Mouse (Mus musculus) myocyte (in vitro differentiated cells): ENCODE data around the gene Mfsd13b. TPM values are rescaled to one million over a fixed set of nuclear protein-coding genes. Genes with fewer than 3 reads are reported as not detected.
A peak's percentile ranks its signal among the peaks of the same experiment; 100 is the strongest.
"Not testable (repeated sequence)": the region's sequence is repeated elsewhere in the genome, so short reads cannot be mapped to it uniquely, and the experiment has no call there.

Experiments used
- H3K27me3 ChIP-seq: one replicate; pipeline ENCODE4 v1.6.1; 2011; ENCODE audit not compliant: control insufficient read depth, insufficient read depth, insufficient read length
- H3K36me3 ChIP-seq: one replicate; pipeline ENCODE4 v1.6.1; 2011; ENCODE audit not compliant: control insufficient read depth, insufficient read depth
- H3K4me2 ChIP-seq: one replicate; pipeline ENCODE4 v1.6.1; 2011; ENCODE audit warnings: low read depth, control low read depth
- H3K4me3 ChIP-seq: one replicate; pipeline ENCODE4 v1.5.1; 2011; ENCODE audit warnings: mild to moderate bottlenecking, control low read depth, moderate library complexity
- H3K79me2 ChIP-seq: one replicate; pipeline ENCODE4 v1.6.1; 2011; ENCODE audit not compliant: control insufficient read depth, insufficient read depth
- H3ac ChIP-seq: one replicate; pipeline ENCODE4 v1.6.1; 2011; ENCODE audit not compliant: control insufficient read depth, insufficient read length
- CEBPB ChIP-seq: IDR thresholded peaks from 2 replicates; pipeline ENCODE4 v1.6.1; 2011; ENCODE audit warnings: mild to moderate bottlenecking, moderate library complexity; ENCODE audit not compliant: poor library complexity, insufficient read depth, severe bottlenecking
- E2F4 ChIP-seq: IDR thresholded peaks from one replicate; pipeline ENCODE4 v1.6.1; 2011; ENCODE audit warnings: mild to moderate bottlenecking, control low read depth, moderate library complexity; ENCODE audit not compliant: insufficient read depth
- MAX ChIP-seq: IDR thresholded peaks from one replicate; pipeline ENCODE4 v1.6.1; 2011; ENCODE audit warnings: low read depth, mild to moderate bottlenecking, control low read depth
- MYOD1 ChIP-seq, 3 experiments: IDR thresholded peaks; one replicate each; pipeline ENCODE4 v1.6.1; 2011; ENCODE audit warnings: control low read depth in 2 of 3, low read depth in 2 of 3, mild to moderate bottlenecking in 2 of 3, moderate library complexity in 1 of 3; ENCODE audit not compliant: insufficient read length in 2 of 3, control insufficient read depth in 1 of 3
- MYOG ChIP-seq, 3 experiments: IDR thresholded peaks; one replicate each; pipeline ENCODE4 v1.6.1; 2011; ENCODE audit warnings: control low read depth in 2 of 3, low read depth in 2 of 3, mild to moderate bottlenecking in 2 of 3; ENCODE audit not compliant: insufficient read length in 2 of 3, control insufficient read depth in 1 of 3, insufficient read depth in 1 of 3
- POLR2A ChIP-seq: IDR thresholded peaks from one replicate; pipeline ENCODE4 v1.6.1; 2011; ENCODE audit warnings: low read depth, mild to moderate bottlenecking, control low read depth, moderate library complexity; ENCODE audit not compliant: insufficient read length
- POLR2AphosphoS2 ChIP-seq: IDR thresholded peaks from one replicate; pipeline ENCODE4 v1.6.1; 2011; ENCODE audit warnings: low read depth, control low read depth; ENCODE audit not compliant: insufficient read length
- REST ChIP-seq: IDR thresholded peaks from one replicate; pipeline ENCODE4 v1.6.1; 2011; ENCODE audit warnings: mild to moderate bottlenecking, control low read depth, moderate library complexity; ENCODE audit not compliant: insufficient read depth, insufficient read length
- SRF ChIP-seq: IDR thresholded peaks from one replicate; pipeline ENCODE4 v1.6.1; 2011; ENCODE audit warnings: low read depth; ENCODE audit not compliant: control insufficient read depth, insufficient read length
- TCF12 ChIP-seq: IDR thresholded peaks from one replicate; pipeline ENCODE4 v1.6.1; 2011; ENCODE audit warnings: mild to moderate bottlenecking, control low read depth; ENCODE audit not compliant: poor library complexity, insufficient read depth, severe bottlenecking
- TCF3 ChIP-seq: IDR thresholded peaks from one replicate; pipeline ENCODE4 v1.6.1; 2011; ENCODE audit warnings: low read depth, control low read depth; ENCODE audit not compliant: insufficient read length
- USF1 ChIP-seq: IDR thresholded peaks from one replicate; pipeline ENCODE4 v1.6.1; 2011; ENCODE audit warnings: low read depth, mild to moderate bottlenecking, control low read depth, moderate library complexity
- polyA plus RNA-seq: library from polyadenylated mRNA; unstranded; fragments of >200 nt; fragmentation: generic; extraction: Trizol; gene quantifications from one replicate; pipeline ENCODE4 v1.2.1, GENCODE M21; 2012; ENCODE audit warnings: missing spikeins

The Mfsd13b gene
- polyA plus RNA-seq, 1 experiment: 0.04 TPM

GRCm38 (mm10) chr7:120969221-120969620, 13.1 kb upstream of the Mfsd13b start:
- Histone ChIP-seq H3ac (no peak overlapping the region), H3K4me2 (no peak overlapping the region), H3K79me2 (peaks cover 20% of the 10 kb centered on the region), H3K36me3 (no peaks in the 10 kb centered on the region), H3K27me3 (no peaks in the 10 kb centered on the region), H3K4me3 (no peak overlapping the region)
- TF ChIP-seq TCF3 (no peak), SRF (no peak), E2F4 (no peak), MYOG (IDR thresholded peaks at IDR 0.05; ENCODE audit: control insufficient read depth in 1 of 3, insufficient read depth in 1 of 3, insufficient read length in 2 of 3, low read depth in 2 of 3) (no peak), MYOD1 (IDR thresholded peaks at IDR 0.05; ENCODE audit: control insufficient read depth in 1 of 3, insufficient read length in 2 of 3, low read depth in 2 of 3) (no peak), TCF12 (no peak), MAX (no peak), POLR2AphosphoS2 (no peak), CEBPB (no peak)

- H3K36me3 ChIP-seq: no peaks in the 10 kb centered on the region
- no peaks in the 10 kb centered on the region for H3K27me3 ChIP-seq
- no peak overlapping the region for H3K4me2 ChIP-seq
- H3ac ChIP-seq: no peak overlapping the region
- no peak overlapping the region for H3K4me3 ChIP-seq
- H3K79me2 ChIP-seq: peaks cover 29% of the 10 kb centered on the region
- TF ChIP-seq POLR2A (no peak), MYOG (IDR thresholded peaks at IDR 0.05; ENCODE audit: control insufficient read depth in 1 of 3, insufficient read depth in 1 of 3, insufficient read length in 2 of 3, low read depth in 2 of 3) (no peak), TCF3 (no peak), CEBPB (no peak), POLR2AphosphoS2 (no peak), SRF (no peak), REST (no peak), TCF12 (no peak), E2F4 (no peak), MYOD1 (IDR thresholded peaks at IDR 0.05; ENCODE audit: control insufficient read depth in 1 of 3, insufficient read length in 2 of 3, low read depth in 2 of 3) (no peak), USF1 (no peak), MAX (no peak)
These were observed 12.2 kb upstream of the Mfsd13b start for GRCm38 (mm10) chr7:120970112-120970511.

DNA sequence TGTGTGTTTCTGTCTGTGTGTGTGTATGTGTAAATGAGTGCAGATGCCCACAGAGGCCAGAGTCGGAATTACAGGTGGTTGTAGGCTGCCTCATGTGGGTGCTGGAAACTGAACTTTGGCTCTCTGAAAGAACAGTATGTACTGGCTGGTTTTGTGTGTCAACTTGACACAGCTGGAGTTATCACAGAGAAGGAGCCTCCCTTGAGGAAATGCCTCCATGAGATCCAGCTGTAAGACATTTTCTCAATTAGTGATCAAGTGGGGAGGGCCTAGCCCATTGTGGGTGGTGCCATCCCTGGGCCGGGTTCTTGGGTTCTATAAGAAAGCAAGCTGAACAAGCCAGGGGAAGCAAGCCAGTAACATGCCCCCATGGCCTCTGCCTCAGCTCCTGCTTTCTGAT, 9.8 kb upstream of the Mfsd13b start:
- not testable (repeated sequence) for H3ac ChIP-seq, H3K27me3 ChIP-seq, H3K4me2 ChIP-seq, H3K4me3 ChIP-seq, H3K36me3 ChIP-seq
- peaks cover 47% of the 10 kb centered on the region for H3K79me2 ChIP-seq

GRCm38 (mm10) chr7:120974001-120974400, 8.3 kb upstream of the Mfsd13b start:
- Histone ChIP-seq H3K79me2 (peaks cover 53% of the 10 kb centered on the region), H3K27me3 (no peaks in the 10 kb centered on the region), H3K36me3 (no peaks in the 10 kb centered on the region), H3K4me3 (no peak overlapping the region), H3ac (no peak overlapping the region), H3K4me2 (no peak overlapping the region)
- TF ChIP-seq TCF12: no peak
- no peak for TF ChIP-seq POLR2AphosphoS2
- TF ChIP-seq SRF: no peak
- no peak for TF ChIP-seq MAX
- no peak for TF ChIP-seq POLR2A
- no peak for TF ChIP-seq CEBPB
- no peak for TF ChIP-seq E2F4
- TF ChIP-seq USF1: no peak
- no peak for TF ChIP-seq MYOD1 (IDR thresholded peaks at IDR 0.05; ENCODE audit: control insufficient read depth in 1 of 3, insufficient read length in 2 of 3, low read depth in 2 of 3)
- no peak for TF ChIP-seq REST
- TF ChIP-seq TCF3: no peak
- TF ChIP-seq MYOG (IDR thresholded peaks at IDR 0.05; ENCODE audit: control insufficient read depth in 1 of 3, insufficient read depth in 1 of 3, insufficient read length in 2 of 3, low read depth in 2 of 3): no peak

GRCm38 (mm10) chr7:120977063-120977462, 5.2 kb upstream of the Mfsd13b start:
- no peak overlapping the region for H3ac ChIP-seq
- TF ChIP-seq REST (no peak), MYOD1 (IDR thresholded peaks at IDR 0.05; ENCODE audit: control insufficient read depth in 1 of 3, insufficient read length in 2 of 3, low read depth in 2 of 3) (no peak), POLR2A (no peak), USF1 (no peak), E2F4 (no peak), MYOG (IDR thresholded peaks at IDR 0.05; ENCODE audit: control insufficient read depth in 1 of 3, insufficient read depth in 1 of 3, insufficient read length in 2 of 3, low read depth in 2 of 3) (no peak), POLR2AphosphoS2 (no peak), TCF12 (no peak), SRF (no peak)
- no peak overlapping the region for H3K4me3 ChIP-seq
- no peaks in the 10 kb centered on the region for H3K27me3 ChIP-seq
- H3K36me3 ChIP-seq: no peaks in the 10 kb centered on the region
- H3K4me2 ChIP-seq: peak overlapping the region; percentile 12
- H3K79me2 ChIP-seq: peaks cover 72% of the 10 kb centered on the region
